Mouse (Mus musculus): ENCODE results near the gene Ntn5. TPM values are rescaled to one million over a fixed set of nuclear protein-coding genes. Genes with fewer than 3 reads are reported as not detected.
A peak's percentile ranks its signal among the peaks of the same experiment; 100 is the strongest.

Ntn5 gene
- polyA plus RNA-seq, 1 experiment from 2014 or later = 2.3 TPM

DNA sequence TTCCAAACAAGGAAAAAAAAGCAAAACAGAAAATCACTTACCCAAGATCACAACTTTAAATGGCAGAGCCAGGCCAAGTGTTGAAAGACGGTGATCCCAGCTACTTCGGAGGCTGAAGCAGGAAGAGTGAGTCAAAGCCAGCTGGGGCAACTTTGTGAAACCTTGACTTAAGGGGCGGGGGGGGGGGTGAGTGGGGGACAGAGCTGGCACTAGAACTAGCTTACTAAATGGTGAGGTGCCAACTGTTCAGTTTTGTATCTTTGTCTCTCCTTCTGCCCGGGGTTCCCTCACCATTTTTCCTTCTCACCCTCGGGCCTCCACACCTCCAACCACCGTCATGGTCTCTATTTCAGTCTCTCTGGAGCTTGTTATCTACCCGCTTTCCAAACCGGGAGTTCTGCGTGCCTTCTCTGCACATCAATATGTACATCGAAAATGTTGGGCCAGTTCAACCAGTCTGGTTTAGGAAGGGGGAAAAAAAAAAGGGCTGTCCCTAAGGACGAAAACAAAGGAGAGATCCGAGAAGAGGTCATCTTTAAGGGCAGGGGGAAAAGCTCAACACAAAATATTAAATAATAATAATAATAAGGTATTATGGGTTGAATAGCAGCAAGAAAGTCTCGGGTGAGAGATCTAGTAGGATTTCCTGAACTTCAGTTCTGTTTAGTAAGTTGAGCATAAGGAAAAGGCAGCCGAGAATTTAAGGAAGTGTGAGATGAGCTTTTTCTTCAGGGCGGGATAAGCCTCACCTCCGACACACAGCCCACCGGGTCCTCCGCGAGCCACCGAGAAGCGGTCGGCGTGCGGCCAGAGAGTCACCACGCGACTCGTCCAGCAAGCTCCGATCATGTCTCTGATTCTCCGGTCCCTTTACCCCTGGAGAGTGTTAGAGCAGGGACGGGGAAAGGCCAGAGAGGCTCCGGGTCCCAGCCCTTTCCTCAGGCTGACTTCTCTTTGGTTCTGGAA lies 33.4 kb downstream of the Ntn5 start:
- DNase-seq (ENCODE audit: low read depth, low spot score) (no peak), ATAC-seq (no peak)
- TF ChIP-seq CTCF (IDR thresholded peaks at IDR 0.05) = no peak
- H3K27me3 ChIP-seq = no peaks in the 10 kb centered on the region
- CTCF ChIA-PET = interaction anchor here (1.0 to 2.1 kb wide), 7 partner anchors 9 to 216 kb away, joined by 3 to 8 read pairs (median 4); partner anchors contain the start of gene Dbp
- in situ Hi-C loops (cut with MboI; ENCODE audit: low pct_unique_long_range_greater_than_20kb) = loop anchor here (25.0 kb wide), 1 partner anchor 855 kb away; the partner anchor contains the start of genes Pnkp and Ptov1
- POLR2A ChIA-PET = interaction anchor here (0.6 to 4.4 kb wide), 5 partner anchors 9 to 180 kb away, joined by 3 to 28 read pairs (median 3); partner anchors contain the start of genes Syngr4 and Tmem143

DNA sequence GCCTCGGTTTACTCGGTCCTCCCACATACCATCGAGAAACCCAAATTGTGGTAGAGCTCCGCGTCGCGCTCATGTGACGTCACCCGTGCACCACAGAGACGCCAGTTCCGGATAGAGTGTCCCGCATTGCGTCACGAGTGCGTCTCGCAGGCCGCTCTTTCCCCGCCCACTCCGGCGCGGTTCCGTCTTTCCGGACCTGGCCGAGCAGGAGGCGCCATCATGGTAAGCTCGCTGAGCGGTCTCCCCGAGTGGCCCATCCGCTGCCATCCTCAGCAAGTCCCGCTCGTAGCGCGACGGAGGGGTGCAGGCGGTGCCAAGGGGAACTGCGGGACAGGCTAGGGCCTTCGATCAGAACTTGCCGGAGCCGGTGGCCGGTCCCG lies 34.1 kb downstream of the Ntn5 start, which contains the start of gene Sphk2:
Sphk2 (minus strand) TSS at position 85 of the 380 bp plus-strand sequence.
- in situ Hi-C loops (cut with MboI; ENCODE audit: low pct_unique_long_range_greater_than_20kb) = loop anchor here (25.0 kb wide), 1 partner anchor 856 kb away; the partner anchor contains the start of genes Pnkp and Ptov1
- DNase-seq (ENCODE audit: low read depth, low spot score) = no peak
- no peaks in the 10 kb centered on the region for H3K27me3 ChIP-seq
- ATAC-seq = peak; percentile 34
- ChIA-PET POLR2A (interaction anchor here (1.1 to 4.4 kb wide), 6 partner anchors 9 to 179 kb away, joined by 3 to 28 read pairs (median 3); partner anchors contain the start of genes Sec1, Syngr4 and Tmem143), CTCF (interaction anchor here (1.0 to 2.1 kb wide), 6 partner anchors 13 to 216 kb away, joined by 3 to 8 read pairs (median 4); partner anchors contain the start of gene Dbp)
- TF ChIP-seq CTCF (IDR thresholded peaks at IDR 0.05) = no peak

DNA sequence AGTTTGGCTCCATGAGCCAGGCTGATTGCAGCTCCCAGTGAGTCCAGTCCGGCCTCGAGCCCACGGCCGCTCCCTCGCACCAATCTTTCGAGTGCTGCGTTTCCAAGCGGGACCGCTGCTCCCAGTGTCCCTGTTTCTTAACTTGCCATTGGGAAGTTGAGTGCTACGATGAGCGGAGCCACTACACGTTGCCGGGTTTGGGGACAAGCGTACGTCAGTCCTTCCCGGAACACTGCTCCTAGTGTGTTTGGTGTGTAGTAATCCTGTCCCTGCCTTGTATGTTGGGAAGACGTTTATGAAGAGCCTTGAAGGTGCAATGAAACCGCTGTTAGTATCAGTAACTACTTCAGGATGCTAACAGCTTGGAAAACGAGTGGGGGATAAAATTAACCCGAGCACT lies 34.5 kb downstream of the Ntn5 start:
- in situ Hi-C loops (cut with MboI; ENCODE audit: low pct_unique_long_range_greater_than_20kb) = loop anchor here (25.0 kb wide), 1 partner anchor 856 kb away; the partner anchor contains the start of genes Pnkp and Ptov1

DNA sequence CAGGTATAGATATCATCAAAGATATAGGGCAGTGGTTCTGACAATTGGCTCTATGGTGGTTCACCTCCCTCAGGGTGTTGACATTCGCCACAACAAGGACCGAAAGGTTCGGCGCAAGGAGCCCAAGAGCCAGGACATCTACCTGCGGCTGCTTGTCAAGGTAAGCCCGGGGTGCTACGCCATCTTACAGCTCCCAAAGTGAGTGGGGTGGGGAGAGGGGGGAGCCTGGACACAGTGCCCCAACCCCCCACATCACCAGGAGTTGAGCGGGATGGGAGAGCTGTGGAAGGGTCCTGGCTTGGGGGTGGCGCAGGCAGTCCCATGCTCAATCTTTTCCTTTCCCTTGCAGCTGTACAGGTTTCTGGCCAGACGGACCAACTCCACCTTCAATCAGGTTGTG lies 35.4 kb downstream of the Ntn5 start:
- no peaks in the 10 kb centered on the region for H3K27me3 ChIP-seq
- CTCF ChIA-PET = interaction anchor here (1.0 to 2.0 kb wide), 3 partner anchors 11 to 82 kb away, joined by 3 to 8 read pairs (median 4); no protein-coding TSS in a partner anchor
- in situ Hi-C loops (cut with MboI; ENCODE audit: low pct_unique_long_range_greater_than_20kb) = loop anchor here (25.0 kb wide), 1 partner anchor 857 kb away; the partner anchor contains the start of genes Pnkp and Ptov1
- no peak for ATAC-seq
- TF ChIP-seq CTCF (IDR thresholded peaks at IDR 0.05) = no peak
- no peak for DNase-seq (ENCODE audit: low read depth, low spot score)
- POLR2A ChIA-PET = interaction anchor here (1.1 to 4.4 kb wide), 4 partner anchors 11 to 25 kb away, joined by 3 to 28 read pairs (median 3); partner anchors contain the start of gene Sec1

More for the DNA sequence above, 34.5 kb downstream of the Ntn5 start:
- CTCF ChIA-PET = interaction anchor here (1.0 to 2.1 kb wide), 6 partner anchors 10 to 215 kb away, joined by 3 to 8 read pairs (median 4); partner anchors contain the start of gene Dbp
- no peak for TF ChIP-seq CTCF (IDR thresholded peaks at IDR 0.05)
- H3K27me3 ChIP-seq = no peaks in the 10 kb centered on the region
- ATAC-seq (no peak), DNase-seq (ENCODE audit: low read depth, low spot score) (no peak)
- POLR2A ChIA-PET = interaction anchor here (1.1 to 4.4 kb wide), 6 partner anchors 9 to 179 kb away, joined by 3 to 28 read pairs (median 3); partner anchors contain the start of genes Sec1, Syngr4 and Tmem143

DNA sequence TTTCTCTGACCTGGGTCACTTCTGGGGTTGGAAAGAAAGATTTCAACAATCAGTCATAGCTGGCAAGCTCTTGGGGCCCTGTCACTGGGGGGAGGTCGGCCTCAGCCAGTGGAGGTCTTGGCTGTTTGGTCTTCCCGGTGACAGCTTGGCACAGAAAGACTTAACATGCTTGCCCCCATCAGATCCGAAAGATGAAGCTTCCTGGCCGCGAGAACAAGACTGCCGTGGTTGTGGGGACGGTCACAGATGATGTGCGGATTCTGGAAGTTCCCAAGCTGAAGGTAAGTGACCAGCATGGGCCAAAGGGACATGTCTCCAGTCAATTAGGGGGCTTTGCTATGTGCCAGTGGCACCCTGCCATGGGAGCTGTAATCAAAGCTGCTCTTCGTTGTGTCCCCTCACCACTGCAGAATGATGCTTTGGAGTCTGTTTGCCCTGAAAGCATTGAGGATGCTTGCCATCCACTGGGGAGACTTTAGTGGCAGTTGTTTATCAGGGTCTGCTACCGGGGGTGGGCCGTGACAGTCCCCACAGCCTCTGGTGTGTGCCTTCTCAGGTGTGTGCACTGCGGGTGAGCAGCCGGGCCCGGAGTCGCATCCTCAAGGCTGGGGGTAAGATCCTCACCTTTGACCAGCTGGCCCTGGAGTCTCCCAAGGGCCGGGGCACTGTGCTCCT lies 36.1 kb downstream of the Ntn5 start:
- POLR2A ChIA-PET = interaction anchor here (0.6 to 4.4 kb wide), 2 partner anchors 12 to 734 kb away, joined by 5 to 28 read pairs; partner anchors contain the start of gene Prmt1
- in situ Hi-C loops (cut with MboI; ENCODE audit: low pct_unique_long_range_greater_than_20kb) = loop anchor here (25.0 kb wide), 1 partner anchor 858 kb away; the partner anchor contains the start of genes Pnkp and Ptov1
- CTCF ChIA-PET = interaction anchor here (0.9 to 1.4 kb wide), 2 partner anchors 11 to 19 kb away, joined by 3 to 4 read pairs; no protein-coding TSS in a partner anchor

DNA sequence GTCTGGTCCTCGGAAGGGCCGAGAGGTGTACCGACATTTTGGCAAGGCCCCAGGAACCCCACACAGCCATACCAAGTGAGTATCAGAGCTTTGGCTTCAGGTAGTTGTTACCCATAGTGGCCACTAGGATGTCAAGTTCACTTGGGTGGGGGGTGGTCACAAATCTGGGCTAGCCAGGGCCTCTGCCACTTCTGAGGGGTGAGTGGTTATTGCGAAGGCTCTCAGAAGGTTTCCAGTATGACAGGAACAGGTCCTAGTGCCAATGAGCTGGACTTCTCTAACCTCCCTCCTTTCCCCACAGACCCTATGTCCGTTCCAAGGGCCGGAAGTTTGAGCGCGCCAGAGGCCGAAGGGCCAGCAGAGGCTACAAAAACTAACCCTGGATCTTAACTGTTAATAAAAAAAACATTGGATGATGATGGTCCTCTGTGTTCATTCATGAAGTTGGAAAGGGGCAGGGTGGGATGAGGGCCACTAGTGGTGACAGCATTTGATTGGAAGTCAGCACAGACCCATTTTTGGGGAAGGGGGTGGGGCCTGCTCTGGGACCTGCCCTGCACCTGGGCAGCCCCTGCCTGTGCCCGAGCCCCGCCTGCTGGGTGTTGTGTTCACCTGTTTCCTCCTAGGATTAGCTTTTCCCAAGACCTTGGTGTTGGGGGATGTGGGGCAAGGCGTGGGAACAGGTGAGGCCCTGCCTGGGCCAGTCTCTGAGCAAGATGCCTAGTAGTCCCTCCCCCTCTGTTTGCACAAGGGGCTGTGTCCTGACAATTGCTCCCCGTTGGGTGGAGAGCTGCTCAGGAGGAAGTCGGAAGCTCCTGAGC lies 36.8 kb downstream of the Ntn5 start, which contains the start of gene Fam83e:
Fam83e (plus strand) TSS at position 800 of the 821 bp plus-strand sequence.
- POLR2A ChIA-PET = interaction anchor here (4.4 kb wide), 1 partner anchor 12 kb away, joined by 28 read pairs; no protein-coding TSS in a partner anchor
- ATAC-seq = no peak
- H3K27me3 ChIP-seq = no peaks in the 10 kb centered on the region
- CTCF ChIA-PET = interaction anchor here (0.9 to 1.4 kb wide), 2 partner anchors 10 to 19 kb away, joined by 3 to 4 read pairs; no protein-coding TSS in a partner anchor
- in situ Hi-C loops (cut with MboI; ENCODE audit: low pct_unique_long_range_greater_than_20kb) = loop anchor here (25.0 kb wide), 1 partner anchor 858 kb away; the partner anchor contains the start of genes Pnkp and Ptov1
- no peak for TF ChIP-seq CTCF (IDR thresholded peaks at IDR 0.05)
- no peak for DNase-seq (ENCODE audit: low read depth, low spot score)

More for the DNA sequence above, 36.1 kb downstream of the Ntn5 start:
- DNase-seq (ENCODE audit: low read depth, low spot score) (no peak), ATAC-seq (no peak)
- H3K27me3 ChIP-seq = no peaks in the 10 kb centered on the region
- no peak for TF ChIP-seq CTCF (IDR thresholded peaks at IDR 0.05)

DNA sequence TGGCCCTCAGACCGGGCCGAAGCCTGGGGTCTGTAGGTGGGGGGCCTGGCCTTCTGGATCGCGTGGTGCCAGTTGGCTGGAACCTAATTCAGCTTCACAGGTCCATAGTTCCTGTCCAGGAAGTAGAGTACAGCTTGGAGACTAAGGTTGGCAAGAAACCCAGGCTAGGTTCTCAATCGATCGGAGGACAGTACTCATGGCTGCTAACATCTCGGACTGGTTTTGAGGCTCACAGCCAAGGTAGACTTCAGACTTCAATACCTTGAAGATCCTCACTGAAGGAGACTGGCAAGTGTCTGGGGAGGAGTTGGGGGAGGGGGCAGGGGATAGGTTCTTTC lies 37.4 kb downstream of the Ntn5 start:
- in situ Hi-C loops (cut with MboI; ENCODE audit: low pct_unique_long_range_greater_than_20kb) = loop anchor here (25.0 kb wide), 1 partner anchor 859 kb away; the partner anchor contains the start of genes Pnkp and Ptov1
- ChIA-PET CTCF (no interaction called here), POLR2A (no interaction called here)
- TF ChIP-seq CTCF (IDR thresholded peaks at IDR 0.05) = no peak
- DNase-seq (ENCODE audit: low read depth, low spot score) (no peak), ATAC-seq (no peak)
- no peaks in the 10 kb centered on the region for H3K27me3 ChIP-seq

DNA sequence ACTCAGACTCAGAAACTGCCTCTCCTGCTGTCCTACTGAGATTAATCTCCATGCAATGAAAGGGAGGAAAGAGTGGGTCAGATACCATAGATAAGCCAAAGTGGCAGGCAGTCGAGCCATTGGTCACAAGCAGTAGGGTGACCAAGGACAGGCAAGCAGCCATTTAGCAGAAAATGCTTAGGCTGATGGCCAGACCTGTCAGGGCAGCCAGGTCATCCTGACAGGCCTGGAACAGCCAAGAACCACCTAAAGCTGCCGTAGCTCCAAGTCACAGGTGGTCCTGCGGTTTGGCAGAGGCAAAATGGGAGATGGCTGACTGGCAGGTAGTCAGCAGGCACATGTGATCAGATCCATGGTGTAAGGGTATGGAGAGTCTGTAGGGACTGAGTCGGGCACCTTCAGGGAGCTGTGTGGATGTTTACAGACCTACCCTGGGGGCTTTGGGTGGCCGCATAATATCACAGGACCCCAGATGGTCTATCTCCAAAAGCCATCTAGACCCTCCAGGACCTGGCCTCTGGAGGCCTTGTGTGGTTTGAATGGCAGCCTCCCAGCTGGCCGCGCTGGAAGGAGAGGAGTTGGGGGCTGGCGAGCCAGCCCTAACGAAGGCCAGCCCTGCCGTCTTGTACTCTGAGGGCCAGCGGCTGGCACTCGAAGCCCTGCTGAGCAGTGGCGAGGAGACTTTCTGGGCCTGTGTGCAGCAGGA lies 38.0 kb downstream of the Ntn5 start:
- H3K27me3 ChIP-seq = no peaks in the 10 kb centered on the region
- no peak for TF ChIP-seq CTCF (IDR thresholded peaks at IDR 0.05)
- in situ Hi-C loops (cut with MboI; ENCODE audit: low pct_unique_long_range_greater_than_20kb) = loop anchor here (25.0 kb wide), 1 partner anchor 859 kb away; the partner anchor contains the start of genes Pnkp and Ptov1
- ChIA-PET POLR2A (no interaction called here), CTCF (no interaction called here)
- DNase-seq (ENCODE audit: low read depth, low spot score) (no peak), ATAC-seq (no peak)

All from Patski (cell line).